Mouse (Mus musculus) mouse trophoblast stem cell (cell line): Measurements from ENCODE around the gene Znrf2.

Source experiments
- in situ Hi-C, 2 experiments: fragments of 300-500 bp; cut with MseI, MboI; formaldehyde crosslinking; loops; 2 replicates in 1 of 2; 3 replicates in 1 of 2; pipeline ENCODE4 v1.15.1; 2025

Znrf2 gene

GRCm38 (mm10) chr6:54914977-54915376, 98.3 kb downstream of the Znrf2 start:
- in situ Hi-C loops, result no loop called here

DNA sequence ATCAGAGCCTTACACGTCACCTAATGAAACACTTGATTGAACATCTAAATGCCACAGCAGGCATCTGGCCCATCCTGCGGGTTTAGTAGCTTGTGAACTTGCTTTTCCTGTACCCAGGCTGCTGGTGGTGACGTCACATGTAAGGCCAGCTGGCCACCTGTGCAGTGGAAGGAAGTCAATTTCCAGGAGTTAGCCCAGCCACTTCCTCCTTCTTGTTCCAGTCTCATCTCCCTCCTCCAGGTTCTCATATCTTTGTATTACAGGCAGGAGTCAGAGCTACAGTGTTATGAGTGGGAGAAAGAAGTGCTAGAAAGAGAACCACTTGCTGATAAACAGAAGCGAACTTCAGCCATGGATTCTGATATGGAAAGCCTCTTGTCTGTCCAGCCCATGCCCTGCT, 99.4 kb downstream of the Znrf2 start:
- in situ Hi-C loops, result no loop called here

- in situ Hi-C loops, result no loop called here
Observed at GRCm38 (mm10) chr6:54916941-54917340, 100.2 kb downstream of the Znrf2 start.

- in situ Hi-C loops, result no loop called here
Observed at GRCm38 (mm10) chr6:54917523-54917922, 100.8 kb downstream of the Znrf2 start.

- in situ Hi-C loops, result no loop called here
Observed at GRCm38 (mm10) chr6:54918521-54918920, 101.8 kb downstream of the Znrf2 start.

DNA sequence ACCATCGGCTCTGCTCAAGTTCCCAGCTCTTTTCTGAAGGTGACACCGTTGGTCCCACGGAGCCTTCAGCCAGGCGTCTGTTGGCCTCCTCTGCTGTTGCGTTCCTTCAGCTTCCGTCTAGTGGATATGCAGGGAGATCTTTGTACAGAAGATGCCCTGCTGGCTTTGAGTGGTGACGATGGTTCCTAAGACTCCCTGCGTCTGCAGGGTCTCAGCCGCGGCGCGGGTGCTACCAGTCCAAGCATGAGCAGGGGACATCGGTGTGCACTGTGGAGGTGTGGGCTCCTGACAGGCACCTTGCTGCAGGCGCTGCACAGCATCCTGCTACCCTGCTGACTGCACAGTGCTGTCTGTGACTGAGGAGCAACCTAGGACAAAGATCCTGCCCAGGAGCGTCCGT, 107.8 kb downstream of the Znrf2 start:
- in situ Hi-C loops, result no loop called here

- in situ Hi-C loops, result no loop called here
Observed at GRCm38 (mm10) chr6:54925736-54926440, 109.2 kb downstream of the Znrf2 start.

DNA sequence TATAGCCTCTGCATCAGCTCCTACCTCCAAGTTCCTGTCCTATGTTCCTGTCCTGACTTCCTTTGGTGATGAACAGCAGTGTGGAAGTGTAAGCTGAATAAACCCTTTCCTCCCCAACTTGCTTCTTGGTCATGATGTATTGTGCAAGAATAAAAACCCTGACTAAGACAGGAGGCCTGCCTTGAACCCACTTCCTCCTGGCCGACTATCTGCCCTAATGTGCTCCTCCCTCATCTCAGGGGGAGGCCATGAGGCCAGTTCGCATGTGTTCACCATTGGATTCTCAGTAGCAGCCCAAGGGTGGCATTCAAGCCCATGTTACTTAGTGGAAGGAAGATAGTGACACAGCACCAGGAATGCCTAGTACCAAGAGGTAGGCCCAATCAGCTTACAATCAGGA, 110.2 kb downstream of the Znrf2 start:
- in situ Hi-C loops, result no loop called here

GRCm38 (mm10) chr6:54927946-54928345, 111.2 kb downstream of the Znrf2 start:
- in situ Hi-C loops, result no loop called here

GRCm38 (mm10) chr6:54931641-54932040, 114.9 kb downstream of the Znrf2 start:
- in situ Hi-C loops, result no loop called here

GRCm38 (mm10) chr6:54932526-54932925, 115.8 kb downstream of the Znrf2 start:
- in situ Hi-C loops, result no loop called here

DNA sequence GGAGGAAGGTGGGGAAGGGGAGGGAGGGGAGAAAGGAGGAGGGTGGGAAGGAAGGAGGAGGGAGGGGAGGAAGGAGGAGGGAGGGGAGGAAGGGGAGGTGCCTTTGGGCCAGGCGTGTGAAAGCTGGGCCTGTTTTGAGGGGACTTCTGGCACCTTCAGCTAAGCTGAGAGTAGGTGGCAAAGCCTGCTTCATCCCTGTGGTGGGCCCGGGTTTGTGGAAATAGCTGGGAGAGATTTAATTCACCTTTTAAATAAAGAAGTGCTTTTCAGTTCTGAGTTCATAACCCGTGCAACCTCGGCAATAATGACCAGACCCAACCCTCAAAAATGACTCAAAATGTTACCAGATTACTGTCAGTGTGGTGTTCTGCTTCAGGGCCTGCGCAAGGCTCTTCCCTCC, 116.5 kb downstream of the Znrf2 start:
- in situ Hi-C loops, result no loop called here

DNA sequence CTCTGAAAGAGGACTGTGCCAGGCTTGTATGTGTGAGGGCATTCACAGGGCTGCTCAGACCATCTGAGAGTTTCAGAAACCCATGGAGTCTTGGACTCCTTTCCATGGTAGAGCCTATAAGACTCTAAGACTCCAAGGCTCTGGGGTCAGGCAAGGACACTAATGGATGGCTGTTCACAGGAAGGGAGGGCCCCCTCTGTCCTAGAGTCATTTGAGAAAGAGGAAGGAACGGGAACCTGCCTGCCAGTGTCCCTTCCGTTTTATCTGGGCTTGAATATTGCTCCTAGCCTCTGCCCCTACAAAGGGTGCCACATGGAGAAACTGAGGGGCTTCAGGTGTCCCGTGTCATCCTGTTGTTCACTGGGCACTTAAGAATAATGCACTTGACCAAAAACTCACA, 117.2 kb downstream of the Znrf2 start:
- in situ Hi-C loops, result no loop called here

GRCm38 (mm10) chr6:54934313-54934712, 117.6 kb downstream of the Znrf2 start:
- in situ Hi-C loops, result no loop called here

GRCm38 (mm10) chr6:54934930-54935329, 118.2 kb downstream of the Znrf2 start:
- in situ Hi-C loops, result no loop called here

DNA sequence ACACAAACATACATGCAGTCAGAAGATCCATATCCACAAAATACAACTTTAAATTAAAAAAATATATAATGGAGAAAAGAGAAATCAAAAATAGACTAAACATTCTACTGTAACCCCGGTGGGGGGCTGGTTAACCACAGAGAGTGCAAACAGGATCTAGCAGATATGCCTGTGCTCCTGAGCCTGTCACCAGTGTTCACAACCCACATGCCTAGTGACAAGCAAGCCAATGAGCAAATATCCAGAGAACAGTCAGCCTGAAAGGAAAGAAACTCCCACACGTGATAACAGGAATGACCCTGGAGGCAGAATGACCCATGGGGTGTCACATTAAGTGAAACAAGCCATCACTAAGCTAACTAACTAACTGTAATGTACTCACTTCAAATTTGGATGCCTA, 119.8 kb downstream of the Znrf2 start:
- in situ Hi-C loops, result no loop called here

DNA sequence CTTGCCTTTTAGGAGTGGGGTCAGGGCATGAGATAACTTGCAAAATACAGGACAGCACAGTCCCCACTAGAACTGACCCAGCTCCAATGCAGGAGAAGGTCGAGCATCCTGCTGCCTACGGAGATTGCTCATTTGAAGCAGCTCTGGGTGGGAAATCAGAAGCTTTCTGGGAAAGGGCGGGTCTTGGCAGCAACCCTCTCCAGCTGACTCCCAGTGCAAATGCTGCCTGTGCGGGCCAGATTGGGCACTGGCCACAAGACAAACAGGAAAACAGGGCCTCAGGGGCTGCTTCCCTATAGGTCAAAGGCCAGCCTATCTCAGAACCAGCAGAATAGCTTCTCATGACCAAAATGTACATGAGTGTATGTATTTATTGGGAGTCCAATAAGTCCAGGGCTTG, 122.9 kb downstream of the Znrf2 start:
- in situ Hi-C loops, result no loop called here

DNA sequence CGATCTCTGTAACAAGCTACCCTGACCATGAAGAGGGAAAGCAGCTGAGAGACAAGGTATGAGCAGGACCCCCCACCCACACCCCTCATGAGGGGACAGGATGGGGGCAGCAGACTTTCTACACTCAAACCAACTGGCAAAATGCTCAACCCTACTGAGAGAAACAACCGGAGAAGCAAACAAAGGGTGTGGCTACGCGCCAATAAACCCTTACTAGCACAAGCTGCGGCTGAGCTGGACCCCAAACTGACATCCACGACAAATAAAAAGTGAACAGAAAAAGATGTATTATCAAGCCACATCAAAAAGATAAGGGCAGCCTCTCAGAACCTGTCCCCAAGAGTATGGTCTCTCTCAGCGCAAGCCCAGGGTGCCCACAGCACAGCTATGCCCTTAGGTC, 123.4 kb downstream of the Znrf2 start:
- in situ Hi-C loops, result no loop called here

DNA sequence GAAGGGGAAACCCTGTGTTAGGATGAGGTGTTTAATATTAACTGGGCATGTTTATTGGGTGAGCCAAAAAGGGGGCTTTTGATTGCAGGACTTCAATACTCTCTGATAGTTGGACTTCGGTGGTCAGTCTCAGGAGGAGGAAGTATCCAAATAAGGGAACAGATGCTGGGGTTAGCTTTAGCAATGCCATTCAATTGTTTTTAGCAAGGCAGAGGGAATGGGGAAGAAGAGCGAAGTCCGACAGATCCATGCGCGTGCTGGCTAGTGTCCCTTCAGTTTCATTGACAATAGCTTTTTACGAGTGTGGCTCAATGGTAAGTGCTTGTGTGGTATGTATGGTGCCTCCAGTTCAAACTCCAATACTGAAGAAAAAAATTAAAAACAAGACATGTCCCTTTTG, 124.4 kb downstream of the Znrf2 start:
- in situ Hi-C loops, result no loop called here
